Mouse (Mus musculus): ENCODE results near the gene Wdr44.

DNA sequence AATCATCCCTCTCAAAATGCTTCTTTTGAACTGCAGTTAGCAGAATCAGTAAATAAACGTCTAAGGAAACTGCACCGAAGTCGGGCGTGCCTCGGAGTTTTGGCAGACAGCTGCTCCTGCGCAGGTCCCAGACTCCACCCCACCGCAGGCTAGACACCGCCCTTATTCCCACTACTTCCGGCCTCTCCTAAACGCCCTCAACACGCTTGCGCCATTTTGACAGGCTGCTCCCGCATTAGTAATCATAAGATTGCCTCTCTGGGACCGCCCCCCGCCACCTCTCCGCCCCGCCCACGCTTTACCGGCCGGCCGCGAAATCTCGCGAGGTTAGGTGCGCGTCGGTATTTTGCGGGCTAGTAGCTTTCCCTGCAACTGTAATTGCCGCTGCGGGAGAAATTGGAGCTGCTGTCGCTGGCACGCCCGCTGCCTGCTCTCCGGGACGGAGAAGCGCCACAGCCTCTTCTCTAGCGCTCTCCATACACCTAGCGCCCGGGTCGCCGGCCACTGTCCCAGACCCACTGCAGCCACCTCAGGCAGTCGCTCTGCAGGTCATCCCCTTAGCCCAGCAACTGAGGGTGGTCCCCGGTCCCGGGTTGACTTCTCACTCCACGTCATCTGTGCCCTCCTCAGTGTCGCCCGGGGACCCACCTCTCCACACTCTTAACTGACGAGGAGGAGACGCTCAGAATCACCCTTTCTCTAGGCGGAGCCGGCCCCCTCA is at the start of gene Wdr44:
- no peak for TF ChIP-seq GATA1 (IDR thresholded peaks at IDR 0.05; ENCODE audit: borderline replicate concordance, low read length)
- no peak for TF ChIP-seq FLI1 (IDR thresholded peaks at IDR 0.05; ENCODE audit: low read length)
